Mouse (Mus musculus): ENCODE results near the gene 2310003L06Rik. TPM values are rescaled to one million over a fixed set of nuclear protein-coding genes. Genes with fewer than 3 reads are reported as not detected.

2310003L06Rik gene
- total RNA-seq (2023), result not detected

DNA sequence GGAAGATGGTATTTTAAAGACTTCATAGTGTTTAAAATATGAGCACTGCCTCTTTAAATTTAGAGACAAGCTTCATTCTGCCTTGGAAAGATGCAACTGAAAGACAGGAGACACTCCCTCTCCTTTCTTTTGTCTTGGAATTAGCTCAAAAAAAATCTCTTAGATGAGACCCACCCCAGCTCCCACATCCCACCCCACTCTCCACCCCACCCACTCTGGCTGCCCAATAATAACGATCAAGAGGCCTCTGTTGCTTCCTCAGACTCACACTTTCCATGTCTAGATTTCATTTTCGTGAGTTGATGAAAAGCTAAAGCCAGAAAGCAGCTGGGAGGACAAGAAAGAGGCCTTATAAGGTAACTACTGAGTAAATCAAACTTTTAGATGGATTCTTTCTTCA is at the start of gene 2310003L06Rik, which contains the start of gene Gm28434:
TSS of gene 2310003L06Rik (plus strand) at position 259 of the 400 bp plus-strand sequence.
TSS of gene Gm28434 (plus strand) at position 317 of the 400 bp plus-strand sequence.

DNA sequence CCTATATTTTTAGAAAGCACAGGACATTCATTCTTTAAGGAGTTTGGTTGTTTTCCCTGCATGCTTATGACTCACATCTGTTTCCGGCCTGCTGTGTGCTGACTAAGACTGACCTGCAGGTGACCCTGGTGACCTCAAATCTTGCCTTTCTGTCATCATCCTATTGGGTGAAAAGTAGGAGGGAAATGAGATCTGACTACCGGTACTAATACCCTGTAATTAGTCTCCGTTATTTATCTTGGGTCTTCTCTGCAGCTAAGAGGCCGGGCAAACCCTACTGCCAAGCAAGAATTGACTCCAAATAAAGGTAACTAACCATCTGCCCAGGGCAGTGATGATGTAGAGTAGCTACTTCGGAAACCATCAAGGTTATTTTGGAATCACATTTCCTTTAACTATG is 43.9 kb upstream of the 2310003L06Rik start, which contains the start of gene Csn3:
TSS of gene Csn3 (plus strand) at position 208 of the 400 bp plus-strand sequence.

DNA sequence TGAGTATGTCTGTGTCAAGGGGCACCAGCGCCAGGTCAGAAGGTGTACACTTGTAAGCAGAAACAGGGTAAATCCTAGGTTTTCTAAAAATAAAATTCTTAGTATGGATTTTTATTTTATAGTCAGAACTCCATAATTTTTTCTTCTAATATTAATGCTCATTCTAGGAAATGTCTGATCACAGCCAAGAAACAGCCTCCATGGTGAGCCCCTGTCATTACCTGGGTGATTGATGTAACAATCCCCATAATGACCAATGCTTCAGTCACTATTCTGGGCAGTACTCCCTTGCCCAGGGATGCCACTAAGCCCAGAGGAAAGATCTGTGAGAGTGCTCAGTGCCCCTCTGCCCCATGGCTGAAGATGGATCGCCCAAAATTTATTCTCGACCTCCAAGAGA is 9.9 kb downstream of the 2310003L06Rik start, which contains the start of gene Cabs1:
TSS of gene Cabs1 (plus strand) at position 301 of the 400 bp plus-strand sequence.

DNA sequence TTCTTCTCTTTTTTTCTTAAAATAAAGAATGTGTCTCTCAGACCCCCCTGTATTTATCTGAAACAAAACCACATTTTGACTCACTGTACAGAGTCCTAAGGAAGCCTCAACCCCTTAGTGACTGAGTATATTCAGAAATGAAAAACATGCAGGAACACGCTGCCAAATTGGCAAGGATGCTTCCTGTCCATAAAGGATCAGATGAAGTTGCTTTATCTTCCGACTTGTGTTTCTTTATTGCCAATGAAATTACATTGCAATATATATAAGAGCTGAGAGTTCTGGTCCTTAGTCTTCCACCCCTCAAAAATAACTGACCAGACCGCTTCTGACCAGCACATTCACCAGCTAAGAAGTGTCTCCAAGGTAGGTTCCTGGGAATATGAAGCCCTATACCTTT is 33.0 kb downstream of the 2310003L06Rik start, which contains the start of gene Smr3a:
TSS of gene Smr3a (plus strand) at position 301 of the 400 bp plus-strand sequence.

Other genes with a start within 250 kb of the 2310003L06Rik start
- not detected for gene Csn1s2a, start 194.9 kb upstream of the 2310003L06Rik start, total RNA-seq (2023)
- gene Csn1s2b, start 161.4 kb upstream of the 2310003L06Rik start, total RNA-seq (2023), result not detected
- not detected for gene Prr27, start 143.8 kb upstream of the 2310003L06Rik start, total RNA-seq (2023)
- not detected for gene Odam, start 84.4 kb upstream of the 2310003L06Rik start, total RNA-seq (2023)
- not detected for gene Csn3, start 43.9 kb upstream of the 2310003L06Rik start, total RNA-seq (2023)
- not detected for gene Gm28434, start 58 bp downstream of the 2310003L06Rik start, total RNA-seq (2023)
- gene Cabs1, start 10.0 kb downstream of the 2310003L06Rik start, total RNA-seq (2023), result not detected
- gene Smr3a, start 33.1 kb downstream of the 2310003L06Rik start, total RNA-seq (2023), result not detected
- not detected for gene Smr2, start 117.1 kb downstream of the 2310003L06Rik start, total RNA-seq (2023)
- not detected for gene Gm11116, start 142.1 kb downstream of the 2310003L06Rik start, total RNA-seq (2023)
- gene Gm11115, start 184.6 kb downstream of the 2310003L06Rik start, total RNA-seq (2023), result not detected